Mouse (Mus musculus) G1E (cell line): ENCODE data around the gene Lsamp.

Experiments
- CTCF ChIP-seq: IDR thresholded peaks from 2 replicates; pipeline ENCODE4 v1.5.1; 2012; ENCODE audit warnings: low read depth, low read length, inconsistent platforms, mixed read lengths
- GATA1 ChIP-seq: IDR thresholded peaks from 2 replicates; pipeline ENCODE4 v1.6.1; 2012; ENCODE audit warnings: borderline replicate concordance, low read length, inconsistent platforms, mixed read lengths

DNA sequence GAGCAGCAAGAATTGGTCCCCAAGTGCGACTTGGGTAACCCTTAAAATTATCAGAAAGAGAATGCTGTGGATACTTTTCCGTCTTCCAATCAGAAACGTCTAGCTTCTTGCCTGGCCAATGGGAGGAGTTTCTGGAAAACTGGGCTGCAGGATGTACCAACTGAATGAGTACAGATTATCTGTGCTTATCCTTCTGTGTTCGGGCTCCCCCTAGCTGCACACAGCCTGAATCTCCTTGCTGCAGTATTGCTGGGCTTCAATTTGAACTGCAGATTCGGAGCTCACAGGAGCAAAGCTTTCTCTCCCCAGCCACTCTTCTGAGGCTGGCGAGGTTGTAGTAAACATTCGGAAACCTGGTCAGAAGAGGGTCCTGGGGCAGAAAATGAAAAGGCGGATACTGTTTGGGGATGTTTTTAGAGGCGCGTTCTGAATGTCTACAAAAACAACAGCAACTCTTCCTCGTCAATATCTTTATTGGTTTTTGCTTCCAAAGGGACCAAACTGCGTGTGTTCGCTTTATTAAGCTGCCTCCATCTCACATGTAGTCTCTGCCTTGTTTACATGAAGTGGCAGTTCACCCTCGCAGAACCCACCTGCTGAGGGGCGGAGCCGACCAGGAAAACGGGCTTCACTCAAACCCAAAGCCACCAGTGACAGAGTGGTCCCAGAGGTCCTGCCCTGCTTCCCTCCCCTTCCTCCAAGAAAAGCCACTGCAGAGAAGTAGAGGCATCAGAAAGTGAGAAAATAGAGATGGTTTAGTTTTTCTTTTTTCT is 984.1 kb downstream of the Lsamp start:
- TF ChIP-seq CTCF (no peak), GATA1 (no peak)
